Mouse (Mus musculus): ENCODE data around the gene Hhipl1.

Gene Hhipl1

DNA sequence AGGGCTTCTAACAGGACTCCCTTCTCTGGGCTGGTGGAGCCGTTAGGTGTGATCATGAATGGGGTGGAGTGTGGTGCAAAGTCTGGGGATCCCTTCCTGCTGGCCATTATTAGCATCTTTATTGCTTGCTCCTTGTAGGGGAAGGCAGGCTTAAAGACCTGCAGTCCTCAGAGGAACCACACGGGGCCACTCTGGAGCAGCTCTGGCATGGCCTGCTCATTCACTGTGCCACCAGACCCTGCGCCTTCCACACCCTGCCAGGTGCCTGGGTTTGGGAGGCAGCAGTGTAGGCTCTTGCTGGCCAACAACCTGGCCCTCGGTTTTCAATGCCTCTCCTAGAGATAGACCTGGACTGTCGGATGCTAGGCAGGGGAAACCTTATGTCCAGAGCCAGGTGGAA, 57.7 kb downstream of the Hhipl1 start:
- no peak for DNase-seq (ENCODE audit: extremely low read depth, low read depth)

DNA sequence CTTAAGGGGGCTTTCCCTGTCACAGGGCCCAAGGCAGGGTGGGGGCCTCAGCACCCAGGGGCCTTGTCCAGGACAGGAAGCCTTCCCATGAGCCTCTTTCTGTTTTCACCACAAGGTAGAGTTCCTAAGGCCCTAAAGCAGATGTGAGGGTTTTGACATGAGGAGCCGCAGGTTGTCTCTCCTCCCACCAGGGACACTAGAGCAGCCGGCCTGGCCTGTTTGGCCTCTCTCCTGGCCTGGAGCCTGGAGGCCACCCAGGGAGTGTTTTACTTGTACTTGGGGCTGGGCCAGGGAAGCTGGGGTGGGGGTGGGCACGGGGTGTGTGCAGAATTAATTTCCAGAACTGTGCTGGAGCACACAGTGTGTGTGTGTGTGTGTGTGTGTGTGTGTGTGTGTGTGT, 59.3 kb downstream of the Hhipl1 start:
- DNase-seq (ENCODE audit: extremely low read depth, low read depth): no peak

DNA sequence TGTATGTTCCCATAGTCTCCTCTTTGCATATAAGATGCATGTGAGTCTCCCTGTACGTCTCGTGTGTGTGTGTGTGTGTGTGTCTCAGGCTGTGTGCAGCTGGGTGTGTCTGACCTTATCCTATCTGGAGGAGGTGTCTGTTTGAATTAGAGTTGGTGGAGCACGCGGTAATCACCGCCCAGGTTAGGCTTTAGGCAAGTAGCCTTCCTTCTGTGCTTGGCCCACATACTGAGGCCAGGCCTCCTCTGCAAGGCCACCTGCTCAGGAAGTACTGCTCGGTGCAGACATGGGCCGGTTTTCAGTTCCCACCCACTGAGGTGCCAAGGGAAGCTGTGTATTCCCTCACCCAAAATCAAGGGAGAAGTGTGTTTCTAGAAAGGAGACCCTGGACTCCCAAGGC, 59.8 kb downstream of the Hhipl1 start:
- no peak for DNase-seq (ENCODE audit: extremely low read depth, low read depth)

DNA sequence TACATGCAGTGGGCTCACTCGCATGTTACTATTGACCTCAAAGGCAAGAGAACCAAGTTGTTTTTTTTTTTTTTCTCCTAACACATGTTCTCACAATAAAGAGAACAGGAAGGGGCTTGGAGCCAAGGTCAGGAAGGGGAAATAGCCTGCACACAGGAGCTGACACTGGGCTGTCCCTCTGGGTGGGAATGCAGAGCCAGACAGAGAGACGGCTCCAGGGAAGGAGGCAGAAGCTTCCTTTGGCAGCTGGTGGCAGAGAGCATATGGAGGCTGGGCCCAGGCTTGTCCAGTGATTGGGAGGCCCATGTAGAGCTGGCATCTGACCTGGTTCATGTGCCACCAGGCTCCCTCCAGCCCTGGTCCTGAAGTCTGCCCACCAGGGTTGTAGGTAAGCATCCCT, 61.8 kb downstream of the Hhipl1 start:
- no peak for DNase-seq (ENCODE audit: extremely low read depth, low read depth)

DNA sequence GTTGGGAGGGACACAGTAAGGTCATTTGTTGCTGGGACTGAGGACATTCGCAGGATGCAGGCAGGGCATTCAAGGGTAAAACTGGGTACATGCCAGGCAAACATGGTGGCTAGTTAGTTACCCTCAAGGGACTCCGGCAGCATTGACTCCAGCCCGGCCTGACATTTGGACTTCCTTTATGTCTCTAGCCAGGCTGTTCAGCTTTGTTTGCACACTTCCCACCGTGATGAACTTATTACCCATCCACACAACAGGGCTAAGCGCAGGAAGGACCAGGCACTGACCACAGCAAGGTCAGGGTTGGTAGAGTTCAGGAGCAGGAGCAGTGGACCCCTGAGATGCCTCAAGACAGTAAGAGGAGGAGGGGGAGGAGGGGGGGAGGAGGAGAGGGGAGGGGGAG, 62.9 kb downstream of the Hhipl1 start:
- no peak for DNase-seq (ENCODE audit: extremely low read depth, low read depth)

DNA sequence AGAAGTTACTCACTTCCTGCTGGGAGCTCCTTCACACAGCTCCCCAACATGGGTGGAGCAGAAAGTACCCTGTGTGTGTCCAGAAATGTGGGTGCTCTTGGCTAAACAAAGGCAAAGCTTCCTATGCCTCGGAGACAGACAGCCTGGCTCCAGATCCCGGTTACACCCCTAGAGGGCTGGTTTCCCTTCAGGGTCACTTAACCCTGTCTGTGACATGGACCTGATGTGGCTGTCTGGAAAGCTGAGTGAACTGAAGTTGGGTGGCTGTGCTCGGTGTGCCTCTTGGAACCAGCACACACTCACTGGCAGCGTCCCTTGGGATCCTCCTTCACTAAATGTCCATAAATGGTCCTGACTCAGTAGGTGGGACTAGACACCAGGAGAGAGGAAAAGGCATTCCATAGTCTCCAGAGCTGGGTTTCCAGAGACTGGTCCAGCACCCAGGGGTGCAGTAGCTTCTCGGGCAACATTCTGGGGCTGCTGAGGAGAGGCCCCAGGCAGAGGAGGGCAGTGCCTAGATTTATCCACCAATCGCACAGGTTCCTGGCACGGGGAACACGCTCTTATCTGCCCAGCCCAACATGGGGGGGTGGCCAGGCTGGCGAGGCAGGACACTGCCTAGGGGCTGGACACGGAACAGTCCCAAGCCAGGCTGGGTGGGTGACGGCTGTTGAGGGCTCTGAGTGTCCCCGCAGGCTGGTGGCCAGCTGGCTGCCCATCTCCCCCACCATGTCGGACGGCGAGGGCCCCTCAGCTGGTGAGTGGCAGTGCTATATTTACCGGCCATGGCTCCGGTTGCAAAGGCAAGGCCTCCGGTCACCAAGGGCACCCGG, 64.7 kb downstream of the Hhipl1 start, which contains the start of gene Eml1:
Gene Eml1 (plus strand): TSS at position 362 of the 833 bp plus-strand sequence.
- no peak for DNase-seq (ENCODE audit: extremely low read depth, low read depth)

DNA sequence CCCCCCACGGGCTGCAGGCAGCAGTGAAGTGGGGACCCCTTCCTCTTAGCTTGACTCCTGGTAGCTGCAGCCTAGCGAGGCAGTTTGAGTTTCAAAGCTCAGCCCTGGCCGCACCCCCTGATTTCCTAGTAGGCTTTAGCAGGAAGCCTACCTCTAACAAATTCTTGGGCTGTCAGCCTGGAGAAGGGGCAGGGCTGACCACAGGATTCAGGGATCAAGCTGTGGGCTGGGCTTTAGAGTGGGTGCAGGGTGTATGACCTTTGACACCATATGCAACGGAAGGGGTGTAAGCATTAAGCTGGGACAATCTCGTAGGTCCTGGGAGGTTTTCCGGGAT, 65.3 kb downstream of the Hhipl1 start:
- DNase-seq (ENCODE audit: extremely low read depth, low read depth): no peak

DNA sequence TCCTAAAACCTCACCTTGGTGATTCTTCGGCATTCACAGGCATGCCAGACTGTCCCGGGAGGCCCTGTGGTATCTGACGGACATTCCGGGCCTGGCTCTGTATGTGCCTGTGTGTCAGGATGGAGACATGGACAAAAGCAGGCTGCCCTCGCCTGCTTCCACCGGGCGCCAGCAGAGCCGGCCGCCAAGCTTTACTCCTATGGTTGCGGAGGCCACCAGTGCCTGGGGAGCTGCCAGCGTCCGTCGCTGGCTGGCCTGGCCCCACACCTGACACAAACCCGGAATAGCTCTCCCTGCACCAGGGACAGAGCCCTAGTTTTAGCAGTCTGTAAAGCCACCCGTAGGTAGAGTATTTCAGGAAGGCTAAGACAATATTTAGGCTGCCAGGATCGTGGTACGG, 66.2 kb downstream of the Hhipl1 start:
- no peak for DNase-seq (ENCODE audit: extremely low read depth, low read depth)

DNA sequence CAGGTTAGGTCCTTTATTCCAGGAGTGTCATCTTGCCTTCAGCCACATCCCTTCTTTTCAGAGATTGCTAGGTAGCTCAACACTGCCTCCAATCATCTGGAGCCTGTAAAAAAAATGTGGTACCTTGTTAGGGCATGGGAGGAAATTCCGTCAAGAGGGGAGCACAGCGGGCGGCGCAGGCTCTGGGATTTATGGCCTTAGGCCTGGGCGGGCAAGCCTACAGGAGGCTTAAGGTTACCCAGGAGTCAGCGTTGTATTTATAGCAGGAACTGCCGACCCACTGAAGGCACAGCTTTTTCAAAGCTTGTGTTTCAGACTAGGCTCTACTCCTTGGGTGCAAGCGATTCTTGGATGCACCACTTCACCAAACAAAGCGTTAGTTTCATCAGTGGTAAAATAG, 67.5 kb downstream of the Hhipl1 start:
- DNase-seq (ENCODE audit: extremely low read depth, low read depth): no peak

DNA sequence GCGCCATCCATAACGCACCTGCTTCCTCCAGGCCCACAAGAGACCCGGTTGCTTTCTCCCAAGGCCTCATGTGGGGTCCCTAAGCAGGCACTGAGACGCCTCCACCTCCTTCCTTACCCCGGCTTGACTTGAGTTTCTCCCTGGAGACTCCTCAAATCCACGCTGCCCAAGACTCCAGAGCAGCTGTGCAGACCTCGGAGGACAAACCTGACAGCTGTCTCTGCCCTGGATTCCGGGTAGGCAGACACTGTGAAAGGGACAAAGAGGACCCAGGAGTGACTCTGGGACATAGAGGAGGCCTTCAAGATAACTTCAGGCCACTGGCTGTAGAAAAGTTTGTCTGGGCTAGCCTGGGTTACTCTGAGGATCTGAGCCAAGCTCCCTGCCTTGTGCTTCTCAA, 68.6 kb downstream of the Hhipl1 start:
- DNase-seq (ENCODE audit: extremely low read depth, low read depth): no peak

DNA sequence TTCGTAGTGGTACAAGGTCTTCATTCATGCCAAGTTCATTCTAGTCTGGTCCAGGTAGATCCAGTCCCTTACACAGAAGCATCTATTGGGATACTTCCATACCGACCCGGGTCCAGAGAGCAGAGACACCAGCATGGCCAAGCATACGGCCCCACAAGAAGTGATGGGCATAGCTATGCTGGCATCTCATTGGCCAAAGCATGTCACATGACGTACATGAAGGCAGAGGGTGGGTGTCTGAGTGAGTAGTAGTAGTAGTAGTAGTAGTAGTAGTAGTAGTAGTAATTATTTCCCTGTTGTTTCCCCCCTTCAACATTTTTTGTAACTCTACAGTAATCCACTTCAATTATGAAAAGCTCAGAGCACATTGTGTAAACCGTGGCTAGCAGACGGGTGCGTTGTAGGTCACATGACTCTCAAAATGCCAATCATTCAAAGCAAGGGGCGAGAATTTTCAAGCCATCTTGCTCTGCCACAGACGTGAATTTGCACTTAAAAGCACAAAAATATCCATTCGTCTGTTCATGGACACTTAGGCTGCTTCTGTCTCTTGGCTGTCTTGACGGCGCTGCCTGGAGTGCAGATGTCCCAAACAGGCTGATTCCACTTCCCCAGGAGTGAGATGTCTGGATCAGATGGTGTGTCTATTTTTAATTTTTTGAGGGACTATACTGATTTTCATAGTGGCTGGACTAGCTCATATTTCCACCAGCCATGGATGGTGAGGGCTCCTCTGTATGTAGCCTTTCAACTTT, 72.5 kb downstream of the Hhipl1 start:
- DNase-seq (ENCODE audit: extremely low read depth, low read depth): no peak

Measured in MEL-GATA-1-ER (cell line).